Mouse (Mus musculus): ENCODE results near the gene Tmtc1.

DNA sequence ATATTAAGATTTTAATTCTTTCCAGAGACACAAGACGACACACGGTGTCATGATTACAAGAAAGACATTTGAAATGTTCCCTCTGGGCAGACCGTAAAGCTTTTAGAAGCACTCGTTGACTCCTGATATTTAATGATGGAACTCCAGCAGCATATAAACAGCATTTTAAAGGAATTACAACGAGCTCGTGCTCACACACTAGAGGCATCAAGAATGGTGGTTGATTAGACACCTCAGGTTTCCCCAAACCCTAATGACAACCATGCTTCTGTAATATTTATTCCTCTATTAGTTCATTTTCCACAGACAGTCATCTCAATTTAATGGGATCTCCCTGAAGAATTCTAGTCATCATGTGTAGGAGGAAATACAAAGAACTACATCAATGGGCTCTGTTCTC is 164.9 kb downstream of the Tmtc1 start:
- TF ChIP-seq POLR2A (IDR thresholded peaks at IDR 0.05; ENCODE audit: insufficient read depth, low read length) (no peak), CTCF (IDR thresholded peaks at IDR 0.05; ENCODE audit: low read depth, low read length) (no peak), EP300 (IDR thresholded peaks at IDR 0.05; ENCODE audit: insufficient read depth, low read depth, low read length) (no peak)

Data from ES-Bruce4 (cell line).